ENCODE assay signal across 9 mouse cellular contexts in the genomic region with DNA sequence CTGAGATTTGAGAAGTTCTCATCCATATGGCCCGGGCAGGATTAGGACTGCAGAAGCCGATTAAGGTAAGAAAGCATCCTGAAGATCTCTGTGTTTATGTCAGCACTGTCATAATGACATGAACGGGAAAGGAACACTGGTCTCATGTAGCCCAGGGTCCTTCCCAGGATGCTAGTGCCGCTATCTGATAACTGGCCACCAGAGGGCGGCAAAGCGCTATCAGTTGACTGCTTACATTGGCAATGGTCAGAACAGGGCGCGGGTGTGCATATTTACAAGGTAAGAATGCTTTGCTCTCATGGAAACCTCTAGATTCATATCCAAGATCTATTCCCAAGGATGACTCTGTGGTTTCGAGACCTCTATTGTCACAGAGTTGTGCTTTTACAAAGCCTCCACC. TPM values are rescaled to one million over a fixed set of nuclear protein-coding genes. Genes with fewer than 3 reads are reported as not detected.
A peak's percentile ranks its signal among the peaks of the same experiment; 100 is the strongest.
DNase-seq lines count a peak whose midpoint lies in the region; ATAC-seq and TF ChIP-seq lines count a peak whose summit lies in the region.
"Had no signal": no experiment of that assay in that cellular context is flagged by ENCODE, and none has a peak within 500 bp of the region (broad histone marks: within the 10 kb centered on the region; RNA-seq: fewer than 3 reads in every experiment).

No protein-coding gene starts in this region.

- no peak overlapping the region for H3K4me2 ChIP-seq in hindbrain, embryonic 15.5 days
- H3K4me2 ChIP-seq: liver, embryonic 15.5 days had no signal

- no peak overlapping the region for H3K27ac ChIP-seq in hindbrain, embryonic 15.5 days (replicated peaks)
- H3K27ac ChIP-seq: liver, embryonic 15.5 days had no signal

- in situ Hi-C loops in Patski (cut with MboI; ENCODE audit: low pct_unique_long_range_greater_than_20kb), result loop anchor here (5.0 kb wide), 1 partner anchor 86 kb away; no protein-coding TSS in a partner anchor

- H3K9me3 ChIP-seq in hindbrain, embryonic 15.5 days, result no peaks in the 10 kb centered on the region
- H3K9me3 ChIP-seq: liver, embryonic 15.5 days had no signal

- CTCF ChIA-PET in Patski (lab: Charles Lee), result interaction anchor here (0.9 to 1.3 kb wide), 2 partner anchors 20 to 49 kb away, joined by 3 read pairs; no protein-coding TSS in a partner anchor

- H3K36me3 ChIP-seq in hindbrain, embryonic 15.5 days, result no peaks in the 10 kb centered on the region
- H3K36me3 ChIP-seq: liver, embryonic 15.5 days had no signal

- ATAC-seq in Patski, result peak; percentile 80
- peak; percentile 75; the same call in 1 of the 2 replicates for ATAC-seq in hindbrain, embryonic 15.5 days (ENCODE audit: low FRiP score, low read depth)
- ATAC-seq in megakaryocyte-erythroid progenitor cell, adult 5-6 weeks (replicated peaks; ENCODE audit: low FRiP score, low TSS enrichment, poor library complexity, severe bottlenecking), result peak; percentile 91
- no peak for ATAC-seq in inflammation-experienced regulatory T-cells, adult 6 months

- H3K4me3 ChIP-seq in hindbrain, embryonic 15.5 days, result no peak overlapping the region
- H3K4me3 ChIP-seq: liver, embryonic 15.5 days had no signal

- 10% methylated on average over 9 of the region's 9 CpGs for WGBS in hindbrain, embryonic 15.5 days

- POLR2A ChIA-PET in Patski (lab: Charles Lee), result no interaction called here

- no peak for DNase-seq in Patski (ENCODE audit: low read depth, low spot score)
- peak; percentile 69 for DNase-seq in cerebellum, adult 8-10 months
- peak; percentile 64 to 82 for DNase-seq in frontal cortex, postnatal 10 days (ENCODE audit: low spot score in 2 of 2)
- DNase-seq in left cerebral cortex, adult 11 months (ENCODE audit: low spot score), result peak; percentile 62
- DNase-seq in right cerebral cortex, postnatal 14 days, result peak; percentile 95

- no peaks in the 10 kb centered on the region for H3K4me1 ChIP-seq in hindbrain, embryonic 15.5 days (replicated peaks)
- H3K4me1 ChIP-seq: liver, embryonic 15.5 days had no signal

- no peak overlapping the region for H3K9ac ChIP-seq in hindbrain, embryonic 15.5 days
- H3K9ac ChIP-seq: liver, embryonic 15.5 days had no signal

- no peaks in the 10 kb centered on the region for H3K27me3 ChIP-seq in Patski
- H3K27me3 ChIP-seq in hindbrain, embryonic 15.5 days, result no peaks in the 10 kb centered on the region
- H3K27me3 ChIP-seq: liver, embryonic 15.5 days had no signal

- TF ChIP-seq CTCF in Patski (IDR thresholded peaks at IDR 0.05), result peak; percentile 58

RNA-seq across cellular contexts. Expression of a gene that starts 36.6 kb away (rescaled TPM):
- not detected for polyA plus RNA-seq in Patski (2021)
- polyA plus RNA-seq in hindbrain, embryonic 15.5 days (2015; fragmentation: Nextera tagmentation; extraction: Ambion mirVana), result not detected in 2 replicates
- not detected in 2 replicates for total RNA-seq in megakaryocyte-erythroid progenitor cell, adult 5-6 weeks (2014; fragmentation: Nextera tagmentation)
- not detected in 2 replicates for total RNA-seq in megakaryocyte-erythroid progenitor cell, adult 5-6 weeks (2017)
- polyA plus RNA-seq in inflammation-experienced regulatory T-cells, adult 6 months (2017; shearing (Covaris generic)), result not detected
- polyA plus RNA-seq: liver, embryonic 15.5 days had no signal

RNA-seq across cellular contexts. Expression of a gene that starts 51.6 kb away (rescaled TPM):
- not detected for polyA plus RNA-seq in Patski (2021)
- 4.5 and 6.8 TPM in 2 replicates for polyA plus RNA-seq in hindbrain, embryonic 15.5 days (2015; fragmentation: Nextera tagmentation; extraction: Ambion mirVana)
- not detected in 2 replicates for total RNA-seq in megakaryocyte-erythroid progenitor cell, adult 5-6 weeks (2014; fragmentation: Nextera tagmentation)
- not detected in 2 replicates for total RNA-seq in megakaryocyte-erythroid progenitor cell, adult 5-6 weeks (2017)
- polyA plus RNA-seq in inflammation-experienced regulatory T-cells, adult 6 months (2017; shearing (Covaris generic)), result not detected
